Mouse (Mus musculus): ENCODE measurements around the gene Il4. TPM values are rescaled to one million over a fixed set of nuclear protein-coding genes. Genes with fewer than 3 reads are reported as not detected.

The Il4 gene
- polyA plus RNA-seq, 1 experiment from 2014 or later = 0.20 TPM

GRCm38 (mm10) chr11:53651441-53651840, 33.0 kb upstream of the Il4 start:
- peaks cover 10% of the 10 kb centered on the region for H3K4me1 ChIP-seq (ENCODE audit: control insufficient read depth, low read depth, low read length)
- peaks cover 9% of the 10 kb centered on the region; the same call in 1 of the 2 replicates for H3K36me3 ChIP-seq (ENCODE audit: control insufficient read depth, insufficient read depth)
- WGBS (ENCODE audit: insufficient replicate concordance) = 58% methylated on average over 4 of the region's 4 CpGs
- ATAC-seq (ENCODE audit: low read depth) = no peak
- H3K27me3 ChIP-seq (ENCODE audit: control insufficient read depth, insufficient read depth, low read depth, low read length) = no peaks in the 10 kb centered on the region
- H3K4me3 ChIP-seq (ENCODE audit: low read depth, low read length) = no peak overlapping the region
- H3K9ac ChIP-seq (ENCODE audit: low read depth, low read length) = no peak overlapping the region
- no peaks in the 10 kb centered on the region for H3K9me3 ChIP-seq (replicated peaks; ENCODE audit: control insufficient read depth, low read length)
- H3K27ac ChIP-seq (ENCODE audit: low read length) = no peak overlapping the region
- H3K4me2 ChIP-seq (ENCODE audit: low read depth, low read length) = no peak overlapping the region

- Histone ChIP-seq H3K9ac (ENCODE audit: low read depth, low read length) (no peak overlapping the region), H3K4me2 (ENCODE audit: low read depth, low read length) (no peak overlapping the region), H3K9me3 (replicated peaks; ENCODE audit: control insufficient read depth, low read length) (no peaks in the 10 kb centered on the region), H3K4me1 (ENCODE audit: control insufficient read depth, low read depth, low read length) (no peaks in the 10 kb centered on the region), H3K27ac (ENCODE audit: low read length) (no peak overlapping the region), H3K4me3 (ENCODE audit: low read depth, low read length) (no peak overlapping the region), H3K36me3 (ENCODE audit: control insufficient read depth, insufficient read depth) (no peaks in the 10 kb centered on the region), H3K27me3 (ENCODE audit: control insufficient read depth, insufficient read depth, low read depth, low read length) (no peaks in the 10 kb centered on the region)
- no peak for ATAC-seq (ENCODE audit: low read depth)
- 67% methylated on average over 5 of the region's 5 CpGs for WGBS (ENCODE audit: insufficient replicate concordance)
Measured at GRCm38 (mm10) chr11:53644017-53644416, 25.5 kb upstream of the Il4 start.

GRCm38 (mm10) chr11:53642744-53643279, 24.3 kb upstream of the Il4 start:
- Histone ChIP-seq H3K9me3 (replicated peaks; ENCODE audit: control insufficient read depth, low read length) (no peaks in the 10 kb centered on the region), H3K27ac (ENCODE audit: low read length) (no peak overlapping the region), H3K4me1 (ENCODE audit: control insufficient read depth, low read depth, low read length) (no peaks in the 10 kb centered on the region), H3K27me3 (ENCODE audit: control insufficient read depth, insufficient read depth, low read depth, low read length) (peaks cover under 1% of the 10 kb centered on the region; the same call in 1 of the 2 replicates), H3K36me3 (ENCODE audit: control insufficient read depth, insufficient read depth) (no peaks in the 10 kb centered on the region), H3K4me2 (ENCODE audit: low read depth, low read length) (no peak overlapping the region), H3K9ac (ENCODE audit: low read depth, low read length) (no peak overlapping the region), H3K4me3 (ENCODE audit: low read depth, low read length) (no peak overlapping the region)
- no peak for ATAC-seq (ENCODE audit: low read depth)
- WGBS (ENCODE audit: insufficient replicate concordance) = 54% methylated on average over 12 of the region's 12 CpGs

- WGBS (ENCODE audit: insufficient replicate concordance) = 58% methylated on average over 10 of the region's 10 CpGs
- Histone ChIP-seq H3K36me3 (ENCODE audit: control insufficient read depth, insufficient read depth) (no peaks in the 10 kb centered on the region), H3K9me3 (replicated peaks; ENCODE audit: control insufficient read depth, low read length) (no peaks in the 10 kb centered on the region), H3K27ac (ENCODE audit: low read length) (no peak overlapping the region), H3K4me3 (ENCODE audit: low read depth, low read length) (no peak overlapping the region), H3K4me2 (ENCODE audit: low read depth, low read length) (no peak overlapping the region), H3K4me1 (ENCODE audit: control insufficient read depth, low read depth, low read length) (peaks cover 6% of the 10 kb centered on the region), H3K27me3 (ENCODE audit: control insufficient read depth, insufficient read depth, low read depth, low read length) (peaks cover 19% of the 10 kb centered on the region), H3K9ac (ENCODE audit: low read depth, low read length) (no peak overlapping the region)
- no peak for ATAC-seq (ENCODE audit: low read depth)
Measured at GRCm38 (mm10) chr11:53637803-53638260, 19.4 kb upstream of the Il4 start.

GRCm38 (mm10) chr11:53637046-53637802, 18.8 kb upstream of the Il4 start:
- ATAC-seq (ENCODE audit: low read depth) = no peak
- H3K27me3 ChIP-seq (ENCODE audit: control insufficient read depth, insufficient read depth, low read depth, low read length) = peaks cover 19% of the 10 kb centered on the region
- 34% methylated on average over 21 of the region's 21 CpGs for WGBS (ENCODE audit: insufficient replicate concordance)
- no peak overlapping the region for H3K27ac ChIP-seq (ENCODE audit: low read length)
- no peaks in the 10 kb centered on the region for H3K36me3 ChIP-seq (ENCODE audit: control insufficient read depth, insufficient read depth)
- no peaks in the 10 kb centered on the region for H3K9me3 ChIP-seq (replicated peaks; ENCODE audit: control insufficient read depth, low read length)
- H3K9ac ChIP-seq (ENCODE audit: low read depth, low read length) = no peak overlapping the region
- H3K4me3 ChIP-seq (ENCODE audit: low read depth, low read length) = no peak overlapping the region
- no peak overlapping the region for H3K4me2 ChIP-seq (ENCODE audit: low read depth, low read length)
- peaks cover 6% of the 10 kb centered on the region for H3K4me1 ChIP-seq (ENCODE audit: control insufficient read depth, low read depth, low read length)

GRCm38 (mm10) chr11:53636183-53636646, 17.7 kb upstream of the Il4 start:
- no peaks in the 10 kb centered on the region for H3K36me3 ChIP-seq (ENCODE audit: control insufficient read depth, insufficient read depth)
- peaks cover 19% of the 10 kb centered on the region for H3K27me3 ChIP-seq (ENCODE audit: control insufficient read depth, insufficient read depth, low read depth, low read length)
- H3K4me2 ChIP-seq (ENCODE audit: low read depth, low read length) = peak overlapping the region; percentile 53
- under 1% methylated on average over 40 of the region's 40 CpGs for WGBS (ENCODE audit: insufficient replicate concordance)
- ATAC-seq (ENCODE audit: low read depth) = no peak
- H3K4me1 ChIP-seq (ENCODE audit: control insufficient read depth, low read depth, low read length) = peaks cover 6% of the 10 kb centered on the region
- peak overlapping the region; percentile 37 for H3K4me3 ChIP-seq (ENCODE audit: low read depth, low read length)
- no peaks in the 10 kb centered on the region for H3K9me3 ChIP-seq (replicated peaks; ENCODE audit: control insufficient read depth, low read length)
- H3K9ac ChIP-seq (ENCODE audit: low read depth, low read length) = no peak overlapping the region
- H3K27ac ChIP-seq (ENCODE audit: low read length) = no peak overlapping the region

- Histone ChIP-seq H3K4me2 (ENCODE audit: low read depth, low read length) (peak overlapping the region; percentile 53), H3K27me3 (ENCODE audit: control insufficient read depth, insufficient read depth, low read depth, low read length) (peaks cover 19% of the 10 kb centered on the region), H3K27ac (ENCODE audit: low read length) (no peak overlapping the region), H3K4me1 (ENCODE audit: control insufficient read depth, low read depth, low read length) (peaks cover 6% of the 10 kb centered on the region), H3K36me3 (ENCODE audit: control insufficient read depth, insufficient read depth) (no peaks in the 10 kb centered on the region), H3K4me3 (ENCODE audit: low read depth, low read length) (peak overlapping the region; percentile 37), H3K9ac (ENCODE audit: low read depth, low read length) (no peak overlapping the region), H3K9me3 (replicated peaks; ENCODE audit: control insufficient read depth, low read length) (no peaks in the 10 kb centered on the region)
- 29% methylated on average over 9 of the region's 9 CpGs for WGBS (ENCODE audit: insufficient replicate concordance)
- ATAC-seq (ENCODE audit: low read depth) = no peak
Measured at GRCm38 (mm10) chr11:53635590-53636182, 17.2 kb upstream of the Il4 start.

- ATAC-seq (ENCODE audit: low read depth) = no peak
- H3K9me3 ChIP-seq (replicated peaks; ENCODE audit: control insufficient read depth, low read length) = no peaks in the 10 kb centered on the region
- H3K36me3 ChIP-seq (ENCODE audit: control insufficient read depth, insufficient read depth) = no peaks in the 10 kb centered on the region
- WGBS (ENCODE audit: insufficient replicate concordance) = 68% methylated on average over 8 of the region's 8 CpGs
- no peak within 1 kb of the TSS for H3K4me2 ChIP-seq (ENCODE audit: low read depth, low read length)
- H3K4me1 ChIP-seq (ENCODE audit: control insufficient read depth, low read depth, low read length) = peaks cover 6% of the 10 kb centered on the region
- no peak within 1 kb of the TSS for H3K4me3 ChIP-seq (ENCODE audit: low read depth, low read length)
- no peak within 1 kb of the TSS for H3K9ac ChIP-seq (ENCODE audit: low read depth, low read length)
- no peak within 1 kb of the TSS for H3K27ac ChIP-seq (ENCODE audit: low read length)
- peaks cover 19% of the 10 kb centered on the region for H3K27me3 ChIP-seq (ENCODE audit: control insufficient read depth, insufficient read depth, low read depth, low read length)
Measured at GRCm38 (mm10) chr11:53634556-53634955, 16.1 kb upstream of the Il4 start, which contains the start of gene Il13. Gene Il13 (minus strand): TSS chr11:53634702.

GRCm38 (mm10) chr11:53633644-53634043, 15.2 kb upstream of the Il4 start:
- 53% methylated on average over 7 of the region's 7 CpGs for WGBS (ENCODE audit: insufficient replicate concordance)
- Histone ChIP-seq H3K9ac (ENCODE audit: low read depth, low read length) (no peak overlapping the region), H3K4me3 (ENCODE audit: low read depth, low read length) (no peak overlapping the region), H3K4me2 (ENCODE audit: low read depth, low read length) (no peak overlapping the region), H3K9me3 (replicated peaks; ENCODE audit: control insufficient read depth, low read length) (no peaks in the 10 kb centered on the region), H3K27ac (ENCODE audit: low read length) (no peak overlapping the region), H3K36me3 (ENCODE audit: control insufficient read depth, insufficient read depth) (no peaks in the 10 kb centered on the region), H3K4me1 (ENCODE audit: control insufficient read depth, low read depth, low read length) (peaks cover 6% of the 10 kb centered on the region), H3K27me3 (ENCODE audit: control insufficient read depth, insufficient read depth, low read depth, low read length) (peaks cover 19% of the 10 kb centered on the region)
- no peak for ATAC-seq (ENCODE audit: low read depth)
